Mouse (Mus musculus): ENCODE data around the gene Lrmda.
"Not testable (repeated sequence)": the region's sequence is repeated elsewhere in the genome, so short reads cannot be mapped to it uniquely, and the experiment has no call there.

The Lrmda gene

DNA sequence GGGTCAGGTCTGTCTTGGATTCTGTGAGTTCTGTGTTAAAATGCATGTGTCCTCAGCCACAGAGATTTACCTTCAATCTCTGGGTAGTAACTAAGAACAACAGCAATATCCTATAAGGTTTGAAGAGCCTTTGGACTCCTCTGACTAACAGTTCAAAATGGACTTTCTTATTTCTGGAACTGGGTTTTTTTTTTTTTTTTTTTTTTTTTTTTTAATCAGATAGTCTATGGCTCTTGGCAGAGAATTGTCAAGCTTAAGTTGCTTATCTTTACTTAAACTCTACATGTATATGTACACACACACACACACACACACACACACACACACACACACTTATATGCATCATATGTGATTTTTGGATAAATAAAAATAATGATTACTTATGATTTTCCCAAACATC is 723.0 kb downstream of the Lrmda start:
- DNase-seq: no peak

- no peak for DNase-seq
These were observed 723.8 kb downstream of the Lrmda start for GRCm38 (mm10) chr14:22743264-22743663.

DNA sequence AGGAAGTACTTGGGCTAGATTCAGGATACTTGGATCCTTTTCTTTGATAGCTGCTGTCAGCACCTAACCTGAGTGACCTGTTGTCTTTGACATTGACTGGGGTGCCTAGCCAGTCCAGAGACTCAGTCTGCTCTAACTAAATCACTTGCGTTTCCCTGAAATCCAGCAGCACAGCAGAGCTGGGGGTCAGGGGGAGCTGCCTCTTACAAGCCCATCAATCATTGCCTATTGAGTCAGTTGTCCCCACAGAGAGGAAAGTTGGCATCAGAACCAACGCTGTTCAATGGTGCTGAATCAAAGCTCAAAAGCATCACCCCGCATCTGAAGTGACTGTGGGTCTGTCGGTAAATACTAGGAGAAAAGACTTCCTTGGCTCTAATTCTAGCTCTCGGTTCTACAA is 725.2 kb downstream of the Lrmda start:
- no peak for DNase-seq

- no peak for DNase-seq
These were observed 725.9 kb downstream of the Lrmda start for GRCm38 (mm10) chr14:22745263-22745881.

DNA sequence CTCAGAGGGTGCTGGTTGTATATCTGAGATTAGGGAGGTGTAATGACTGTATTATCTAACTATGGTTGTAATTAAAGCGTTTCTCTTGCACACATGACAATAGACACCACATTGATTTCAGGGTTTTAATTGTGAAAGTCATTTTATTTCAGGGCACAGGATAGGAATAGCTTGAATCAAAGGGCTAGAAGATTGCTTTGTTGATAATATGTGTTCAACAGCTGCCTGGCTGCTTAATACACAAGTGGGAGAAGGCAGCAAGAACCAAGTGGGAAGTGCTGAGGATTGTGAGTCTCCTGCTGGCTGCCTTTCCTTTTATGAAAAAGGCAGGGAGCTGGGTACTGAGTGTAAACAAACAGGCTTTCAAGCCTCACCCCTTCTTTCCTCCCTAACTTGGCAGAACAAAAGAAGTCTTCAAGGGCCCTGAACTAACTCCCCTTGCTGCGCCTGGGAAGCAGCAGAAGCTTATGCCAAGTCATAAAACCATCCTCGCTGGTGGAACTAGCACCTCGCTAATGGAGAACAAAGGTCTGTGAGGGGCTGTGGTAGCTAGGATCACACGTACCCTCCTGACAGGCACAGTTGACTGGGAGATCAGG is 726.5 kb downstream of the Lrmda start:
- no peak for DNase-seq

DNA sequence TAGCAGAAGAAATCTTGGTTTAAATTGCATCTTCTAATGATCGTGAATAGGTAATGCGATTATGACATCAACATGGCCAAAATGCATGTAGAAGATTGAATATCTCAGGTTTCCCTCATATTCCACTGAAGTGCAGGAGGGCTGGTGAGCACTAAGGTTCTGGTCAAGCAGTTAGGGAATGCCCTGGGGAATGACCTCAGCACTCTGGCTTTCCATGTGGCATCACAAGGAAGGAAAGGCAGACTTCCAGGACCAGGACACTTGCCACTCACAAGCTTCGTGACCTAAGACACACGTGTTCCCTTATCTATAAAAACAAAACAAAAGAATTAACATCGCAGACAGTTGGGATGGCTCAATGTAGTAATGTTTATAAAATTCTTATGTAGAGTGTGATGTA is 728.3 kb downstream of the Lrmda start:
- DNase-seq: no peak

DNA sequence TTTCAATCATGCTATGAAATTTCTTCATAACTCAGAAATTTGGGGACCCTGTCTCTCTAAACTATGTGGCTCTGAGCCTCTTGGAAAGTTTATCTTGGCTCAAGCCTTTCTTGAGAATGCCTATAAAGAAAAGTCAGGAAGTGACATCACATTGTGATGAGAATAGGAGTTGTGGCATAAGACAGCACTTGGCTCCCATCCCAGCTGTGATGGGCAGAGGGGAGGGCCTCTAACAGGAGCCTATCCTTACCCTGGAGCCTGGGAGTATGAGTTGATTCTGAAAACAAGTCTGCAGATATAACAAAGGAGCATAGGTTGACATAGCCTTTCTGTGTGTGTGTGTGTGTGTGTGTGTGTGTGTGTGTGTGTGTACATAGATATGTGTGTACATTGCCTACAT is 730.9 kb downstream of the Lrmda start:
- no peak for DNase-seq

DNA sequence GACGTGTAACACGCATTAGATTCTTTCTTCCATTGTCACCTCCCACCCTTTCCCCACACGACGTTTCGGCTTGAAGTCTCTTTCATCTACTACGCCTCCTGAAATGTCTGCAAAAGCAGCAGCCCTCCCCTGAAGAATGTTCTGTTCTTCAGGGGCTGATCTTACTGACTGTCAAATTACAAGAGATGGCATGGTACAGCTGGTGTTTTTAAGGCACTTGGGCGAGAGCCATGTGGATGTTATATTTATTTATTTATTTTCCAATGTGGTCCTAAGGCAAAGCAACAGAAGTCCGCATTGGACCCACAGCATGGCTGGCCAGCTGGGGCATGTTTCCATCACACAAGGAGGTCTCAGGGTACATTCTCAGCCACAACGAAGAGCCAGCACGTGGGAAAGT is 731.8 kb downstream of the Lrmda start:
- DNase-seq: no peak

GRCm38 (mm10) chr14:22754633-22755032 is 735.1 kb downstream of the Lrmda start:
- DNase-seq: no peak

DNA sequence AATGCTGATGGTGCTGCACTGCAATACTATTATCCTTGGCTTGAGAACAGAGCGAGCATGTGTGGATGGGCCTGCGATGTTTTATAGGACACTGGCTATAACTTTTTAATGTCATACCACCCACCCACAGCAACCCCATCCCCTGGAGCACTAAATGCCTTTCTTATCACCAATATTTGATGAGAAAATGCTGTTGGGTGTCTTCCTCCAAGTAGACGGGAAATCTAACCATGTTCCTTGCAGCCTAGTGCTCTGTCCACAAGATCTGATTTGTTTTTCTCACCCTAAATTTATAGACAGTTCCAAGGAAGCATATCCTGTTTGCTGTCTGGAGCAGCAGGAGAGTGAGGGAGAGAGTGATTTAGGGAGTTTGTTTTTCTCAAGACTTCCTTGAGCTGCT is 738.0 kb downstream of the Lrmda start:
- no peak for DNase-seq

DNA sequence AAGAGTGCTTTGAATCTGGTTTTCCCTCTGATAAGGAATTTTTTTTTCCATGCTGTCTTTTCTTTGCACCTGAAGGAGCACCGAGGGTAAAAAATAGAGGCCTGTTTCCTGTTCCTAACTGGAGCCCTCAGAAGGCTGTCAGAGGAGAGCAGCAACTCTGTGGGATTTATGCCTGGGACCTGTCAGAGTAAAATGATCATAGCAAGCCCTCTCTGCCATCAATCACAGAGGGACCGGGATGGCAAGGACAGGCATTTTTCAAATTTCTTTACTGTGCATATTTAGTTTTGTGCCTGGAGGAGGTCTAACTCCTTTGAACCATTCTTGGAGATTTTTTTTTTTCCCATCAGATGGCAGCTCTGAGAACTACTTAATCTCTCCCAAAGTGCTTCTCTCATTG is 739.7 kb downstream of the Lrmda start:
- DNase-seq: no peak

DNA sequence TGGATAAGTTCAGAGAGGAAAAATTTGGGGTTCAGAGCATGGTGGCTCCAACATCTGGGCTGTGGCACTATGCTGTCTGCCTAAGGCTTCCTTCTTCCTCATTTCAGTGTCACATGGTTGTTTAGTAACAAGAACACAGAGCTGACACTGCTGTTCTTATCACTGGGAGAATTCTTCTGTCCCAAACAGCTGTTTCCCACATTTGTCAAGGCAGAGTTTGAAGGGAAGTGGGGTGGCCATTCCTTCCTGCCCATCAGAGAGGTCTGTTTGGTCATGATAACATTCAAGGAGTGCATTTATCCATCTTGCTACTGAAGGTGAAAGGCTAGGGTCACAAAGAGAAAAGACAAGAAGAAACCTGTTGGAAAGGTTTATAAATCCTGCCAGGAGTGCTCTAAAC is 740.2 kb downstream of the Lrmda start:
- DNase-seq: no peak

GRCm38 (mm10) chr14:22760241-22761039 is 740.9 kb downstream of the Lrmda start:
- no peak for DNase-seq

DNA sequence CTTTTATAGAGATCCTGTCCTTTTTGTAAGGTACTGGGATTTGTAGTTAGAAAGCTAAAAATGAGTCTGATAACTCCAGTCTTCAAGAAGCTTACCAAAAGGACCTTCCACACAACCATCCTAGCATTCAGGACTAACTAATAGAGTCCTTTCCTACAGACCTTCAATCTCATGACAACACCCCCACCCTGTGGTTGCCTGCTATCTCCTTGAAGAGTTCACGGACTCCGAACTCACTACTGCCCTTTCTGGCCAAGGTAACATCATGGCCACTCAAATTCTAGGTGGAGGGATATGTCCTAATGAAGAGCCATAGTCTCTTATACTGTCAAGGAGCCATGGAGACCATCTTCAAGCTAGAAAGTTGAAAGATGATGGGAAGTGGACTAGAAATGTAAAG is 762.2 kb downstream of the Lrmda start:
- no peak for DNase-seq

- DNase-seq: no peak
These were observed 762.9 kb downstream of the Lrmda start for GRCm38 (mm10) chr14:22782365-22782764.

DNA sequence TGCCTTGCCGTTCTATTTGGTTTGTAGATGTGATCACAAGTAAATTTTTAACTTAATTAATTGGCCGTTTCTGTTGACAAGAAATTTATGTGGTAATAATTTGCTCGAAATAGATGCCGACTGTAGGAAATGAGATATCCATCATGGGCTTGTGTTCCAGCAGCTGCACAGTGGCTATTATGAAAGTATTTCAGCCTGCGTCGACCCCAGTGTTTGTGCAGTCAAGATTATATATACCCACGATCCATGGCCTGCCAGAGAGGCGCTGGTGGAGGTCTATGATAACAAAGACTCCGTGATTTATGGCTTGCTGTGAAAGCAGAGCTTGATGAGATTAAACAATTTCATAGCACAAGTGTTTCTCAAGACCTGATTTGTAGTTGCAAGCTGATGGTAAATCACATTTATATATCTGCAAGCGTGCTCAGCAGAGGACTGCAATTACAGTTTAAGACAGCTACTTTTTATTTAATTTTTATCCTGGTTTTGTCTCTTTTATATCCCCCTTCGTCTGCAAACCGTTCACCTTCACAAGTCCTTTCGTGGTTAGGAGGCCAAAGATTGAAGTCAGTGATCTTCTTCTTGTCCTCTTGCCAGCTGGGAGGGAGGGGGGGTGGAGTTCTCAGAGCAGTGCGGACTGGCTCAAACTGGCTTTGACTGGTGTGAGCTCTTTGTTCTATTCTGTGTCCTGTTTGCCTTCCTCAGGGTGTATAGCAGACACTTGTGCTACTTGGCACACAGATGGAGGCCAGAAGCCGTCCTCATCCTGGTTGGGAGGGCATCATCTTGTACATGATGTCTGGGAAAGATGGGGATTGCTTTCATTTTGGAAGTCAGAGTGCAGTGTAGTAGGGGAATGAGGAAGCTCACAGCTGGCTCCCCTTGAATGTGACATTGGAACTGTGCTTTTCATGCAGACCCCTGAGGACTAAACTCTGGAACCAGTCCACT is 764.0 kb downstream of the Lrmda start:
- no peak for DNase-seq

DNA sequence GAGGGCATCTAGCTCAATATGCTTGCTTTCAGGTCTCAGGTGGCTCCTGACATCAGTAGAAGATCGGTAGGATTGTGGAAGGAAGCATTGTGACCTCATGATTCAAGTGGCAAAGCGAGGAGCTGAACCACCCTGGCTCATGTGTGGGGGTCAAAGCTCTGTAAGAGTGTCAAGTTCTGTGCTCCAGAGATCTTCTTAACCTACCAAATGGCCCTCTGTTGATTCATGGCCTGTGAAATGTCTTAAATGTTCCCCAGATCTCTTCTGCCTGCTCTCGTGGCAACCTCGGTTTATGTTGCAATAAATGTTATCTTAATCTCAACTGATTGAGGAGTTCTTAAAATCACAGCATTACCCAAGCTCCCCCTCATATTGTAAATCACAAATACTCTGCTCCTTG is 780.5 kb downstream of the Lrmda start:
- no peak for DNase-seq

- DNase-seq: no peak
These were observed 781.5 kb downstream of the Lrmda start for GRCm38 (mm10) chr14:22800871-22801636.

DNA sequence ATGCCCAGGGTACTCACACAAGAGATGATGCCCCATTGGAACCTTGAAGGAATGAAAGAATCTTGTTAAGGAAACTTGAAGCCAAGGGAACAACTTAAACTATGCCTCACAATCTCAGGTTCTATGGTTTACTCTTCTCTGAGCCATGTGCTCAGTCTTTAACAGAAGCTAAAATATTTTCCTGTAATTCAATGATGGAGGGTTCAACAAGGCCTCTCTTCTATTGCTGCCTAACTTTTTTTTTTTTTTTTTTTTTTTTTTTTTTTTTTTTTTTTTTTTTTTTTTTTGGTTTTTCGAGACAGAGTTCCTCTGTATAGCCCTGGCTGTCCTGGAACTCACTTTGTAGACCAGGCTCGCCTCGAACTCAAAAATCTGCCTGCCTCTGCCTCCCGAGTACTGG is 782.2 kb downstream of the Lrmda start:
- DNase-seq: not testable (repeated sequence)

GRCm38 (mm10) chr14:22807324-22807723 is 787.8 kb downstream of the Lrmda start:
- no peak for DNase-seq

- DNase-seq: peak; percentile 49 to 66
These were observed 788.4 kb downstream of the Lrmda start for GRCm38 (mm10) chr14:22807726-22808594.

Measured in cerebellum, postnatal 25 days (tissue).